Mouse (Mus musculus) ES-E14 (cell line): ENCODE data around the gene Krtap5-3. TPM values are rescaled to one million over a fixed set of nuclear protein-coding genes. Genes with fewer than 3 reads are reported as not detected.
"Not testable (repeated sequence)": the region's sequence is repeated elsewhere in the genome, so short reads cannot be mapped to it uniquely, and the experiment has no call there.

Experiments used
- DNase-seq: peaks from one replicate; pipeline ENCODE4 v3.0.0-alpha.2; 2013; ENCODE audit warnings: low read depth, low spot score
- H3K27ac ChIP-seq: 2 replicates; pipeline ENCODE4 v1.5.1; 2012; ENCODE audit warnings: low read depth, mild to moderate bottlenecking, low read length, moderate library complexity, mixed read lengths; ENCODE audit not compliant: poor library complexity, insufficient read depth, severe bottlenecking
- H3K36me3 ChIP-seq: 2 replicates; pipeline ENCODE4 v1.6.1; 2012; ENCODE audit warnings: mild to moderate bottlenecking, low read length, moderate library complexity, mixed read lengths; ENCODE audit not compliant: control insufficient read depth, poor library complexity, insufficient read depth, severe bottlenecking
- H3K4me1 ChIP-seq, 2 experiments: fragments of 150-350 bp in 1 of 2; sonication (generic) in 1 of 2; 2 replicates each; pipeline ENCODE4 v1.6.1; 2012; ENCODE audit warnings: low read length in 2 of 2, mild to moderate bottlenecking in 1 of 2, mixed read lengths in 1 of 2; ENCODE audit not compliant: control insufficient read depth in 2 of 2, insufficient read depth in 2 of 2, poor library complexity in 1 of 2
- H3K4me3 ChIP-seq, 2 experiments: fragments of 150-350 bp in 1 of 2; sonication (generic) in 1 of 2; 2 replicates each; pipeline ENCODE4 v1.5.1; 2012; ENCODE audit warnings: low read length in 2 of 2, low read depth in 1 of 2, mild to moderate bottlenecking in 1 of 2, mixed read lengths in 1 of 2; ENCODE audit not compliant: insufficient read depth in 1 of 2, poor library complexity in 1 of 2, severe bottlenecking in 1 of 2
- H3K9ac ChIP-seq: 2 replicates; pipeline ENCODE4 v1.6.1; 2012; ENCODE audit warnings: low read depth, mild to moderate bottlenecking, low read length, mixed read lengths; ENCODE audit not compliant: poor library complexity, insufficient read depth, severe bottlenecking
- H3K9me3 ChIP-seq: fragments of 150-350 bp; sonication (generic); 2 replicates; pipeline ENCODE4 v1.6.1; 2012; ENCODE audit warnings: low read depth, mild to moderate bottlenecking, low read length; ENCODE audit not compliant: control insufficient read depth, insufficient read depth
- CHD2 ChIP-seq: IDR thresholded peaks from 2 replicates; pipeline ENCODE4 v1.6.1; 2014; ENCODE audit warnings: mild to moderate bottlenecking, low read depth, low read length, inconsistent platforms
- HCFC1 ChIP-seq: IDR thresholded peaks from 2 replicates; pipeline ENCODE4 v1.6.1; 2012; ENCODE audit warnings: low read length, inconsistent platforms, borderline replicate concordance; ENCODE audit not compliant: insufficient read depth
- MAFK ChIP-seq: IDR thresholded peaks from 2 replicates; pipeline ENCODE4 v1.6.1; 2014; ENCODE audit warnings: mild to moderate bottlenecking, low read depth, low read length, inconsistent platforms; ENCODE audit not compliant: insufficient read depth
- ZC3H11A ChIP-seq: IDR thresholded peaks from 2 replicates; pipeline ENCODE4 v1.6.1; 2012; ENCODE audit warnings: low read depth, mild to moderate bottlenecking, inconsistent platforms, low read length, borderline replicate concordance
- ZNF384 ChIP-seq: IDR thresholded peaks from 2 replicates; pipeline ENCODE4 v1.6.1; 2012; ENCODE audit warnings: low read depth, low read length, inconsistent platforms
- in situ Hi-C, 2 experiments: fragments of 600-800 bp; cut with MboI; formaldehyde crosslinking; loops; one replicate each; pipeline ENCODE4 v1.15.1; 2025; ENCODE audit warnings: low sequenced_read_pairs in 2 of 2, inconsistent platforms in 1 of 2; ENCODE audit not compliant: unreplicated experiment in 2 of 2
- total RNA-seq: library from RNA; depleted of rRNA; stranded (reverse); fragments of 300-350 nt; gene quantifications from 2 replicates; pipeline ENCODE4 v1.2.3, GENCODE M21; 2012; rRNA removed

The Krtap5-3 gene
- total RNA-seq, 1 experiment = not detected

DNA sequence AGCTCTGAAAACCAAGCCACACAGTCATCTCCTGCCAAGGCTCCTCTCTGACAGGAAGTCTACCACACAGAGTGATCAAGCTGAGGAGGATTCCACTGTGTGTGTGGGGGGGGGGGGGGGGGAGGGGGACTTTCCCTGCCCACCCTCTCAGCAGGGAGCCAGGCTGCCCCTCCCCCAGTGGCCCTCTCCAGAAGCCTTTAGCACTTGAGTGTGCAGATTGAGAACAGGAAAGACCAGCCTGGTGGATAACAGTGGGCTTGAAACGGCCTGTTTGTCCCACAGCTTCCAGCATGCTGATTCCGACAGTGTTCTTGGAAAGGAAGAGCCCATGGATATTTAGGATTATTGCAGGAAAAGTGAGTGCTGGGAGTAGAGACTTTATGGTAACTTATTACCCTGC lies 23.4 kb downstream of the Krtap5-3 start:
- in situ Hi-C loops = no loop called here
- H3K9me3 ChIP-seq = peaks cover 9% of the 10 kb centered on the region
- no peak for DNase-seq
- no peak overlapping the region for H3K9ac ChIP-seq
- H3K36me3 ChIP-seq = no peaks in the 10 kb centered on the region
- no peaks in the 10 kb centered on the region for H3K4me1 ChIP-seq
- TF ChIP-seq HCFC1 (no peak), ZNF384 (no peak), MAFK (no peak), ZC3H11A (no peak)
- H3K27ac ChIP-seq = no peak overlapping the region
- no peak overlapping the region for H3K4me3 ChIP-seq

DNA sequence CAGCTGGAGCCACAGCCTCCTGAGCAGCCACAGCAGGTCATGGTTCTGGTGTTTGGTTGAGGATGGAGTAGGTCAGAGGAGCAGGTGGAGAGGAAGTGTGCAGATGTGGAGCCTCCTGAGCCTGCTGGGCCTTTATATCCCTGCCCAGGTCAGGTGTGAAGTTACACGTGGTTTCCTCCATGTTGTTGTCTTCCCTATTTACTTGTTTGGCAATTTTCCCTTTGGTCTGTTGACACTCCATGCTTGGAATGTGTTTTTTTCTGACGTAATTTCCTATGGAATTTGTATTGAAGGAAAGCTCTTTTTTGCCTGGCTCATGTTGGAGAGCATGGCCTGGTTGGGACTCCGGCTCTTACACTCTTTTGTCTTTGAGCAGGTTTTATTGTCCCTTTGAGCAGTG lies 28.7 kb downstream of the Krtap5-3 start, which contains the start of gene Krtap5-5:
Gene Krtap5-5 (minus strand): TSS at position 101 of the 400 bp plus-strand sequence.
- in situ Hi-C loops, H3K4me1 ChIP-seq: not testable (repeated sequence)

DNA sequence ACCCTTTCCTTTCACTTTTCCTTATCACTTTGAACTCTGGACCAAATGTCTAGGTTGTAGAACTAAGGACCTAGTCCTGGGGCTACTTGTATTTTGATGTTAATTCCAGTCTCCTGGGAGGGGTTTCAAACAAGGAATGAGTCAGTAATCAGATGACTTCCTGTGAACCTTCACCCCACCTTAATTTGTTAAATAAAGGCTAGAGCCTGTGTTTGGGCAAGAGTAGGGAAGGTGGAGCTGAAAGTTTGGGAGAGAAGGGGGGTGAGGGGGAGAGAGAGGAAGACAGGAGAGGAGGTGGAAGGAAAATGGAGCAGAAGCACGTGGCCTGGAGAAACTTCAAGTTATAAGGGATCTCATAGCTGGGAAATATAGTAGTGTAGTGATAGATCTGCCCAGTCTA lies 30.4 kb downstream of the Krtap5-3 start:
- in situ Hi-C loops = no loop called here
- Histone ChIP-seq H3K27ac (no peak overlapping the region; the same call in 1 of the 2 replicates), H3K36me3 (no peaks in the 10 kb centered on the region)

More for the DNA sequence above, 28.7 kb downstream of the Krtap5-3 start, which contains the start of gene Krtap5-5:
- H3K9me3 ChIP-seq, H3K36me3 ChIP-seq, H3K9ac ChIP-seq, H3K27ac ChIP-seq, H3K4me3 ChIP-seq, DNase-seq: not testable (repeated sequence)

GRCm38 (mm10) chr7:142240978-142241377 lies 39.8 kb downstream of the Krtap5-3 start, which contains the start of gene Gm40460:
Gene Gm40460, minus strand, starts transcription at chr7:142241078.
- in situ Hi-C loops = no loop called here
- no peak for TF ChIP-seq HCFC1
- TF ChIP-seq CHD2 = no peak
- no peak for TF ChIP-seq MAFK
- no peak for TF ChIP-seq ZC3H11A
- TF ChIP-seq ZNF384 = no peak
- H3K9me3 ChIP-seq = no peaks in the 10 kb centered on the region; the same call in 1 of the 2 replicates
- H3K27ac ChIP-seq = no peak within 1 kb of the TSS
- no peak within 1 kb of the TSS for H3K4me3 ChIP-seq
- no peak for DNase-seq
- H3K4me1 ChIP-seq = no peaks in the 10 kb centered on the region
- H3K36me3 ChIP-seq = no peaks in the 10 kb centered on the region
- no peak within 1 kb of the TSS for H3K9ac ChIP-seq

More for the DNA sequence above, 30.4 kb downstream of the Krtap5-3 start:
- Histone ChIP-seq H3K4me1 (peaks cover 5 to 10% of the 10 kb centered on the region in 2 experiments; a peak in 3 of 4 replicates), H3K9me3 (0 out of 2 replicates have a peak, but pooled peaks cover 2% of the 10 kb centered on the region), H3K9ac (no peak overlapping the region), H3K4me3 (no peak overlapping the region)
- DNase-seq = peak; percentile 65
- TF ChIP-seq MAFK = no peak
- no peak for TF ChIP-seq ZNF384
- TF ChIP-seq ZC3H11A = no peak
- no peak for TF ChIP-seq CHD2
- no peak for TF ChIP-seq HCFC1

DNA sequence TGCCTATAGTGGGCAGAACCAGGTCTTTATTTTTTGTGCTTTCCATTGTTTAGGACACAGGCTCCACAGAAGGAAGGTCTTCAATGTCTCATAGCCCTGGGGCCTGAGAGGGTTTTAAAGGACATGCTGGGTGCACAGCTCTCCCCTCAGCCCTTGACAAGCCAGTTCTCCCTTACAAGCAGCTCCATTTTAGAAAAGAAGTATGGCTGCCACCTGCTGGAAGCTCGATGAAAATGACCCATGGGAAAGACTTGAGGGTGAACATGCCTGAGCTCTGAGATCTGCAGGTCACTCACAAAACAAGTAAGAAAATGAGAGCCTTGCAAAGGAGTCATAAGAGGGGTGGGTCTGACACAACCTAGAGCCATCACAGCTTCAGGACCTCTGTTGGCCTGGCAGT lies 48.7 kb downstream of the Krtap5-3 start:
- in situ Hi-C loops = loop anchor here in 1 of 2 experiments (10.0 kb wide), 1 partner anchor 105 kb away; the partner anchor contains the start of gene Gm45337

More for the DNA sequence above, 48.7 kb downstream of the Krtap5-3 start:
- H3K27ac ChIP-seq = no peak overlapping the region
- peak; percentile 47 for DNase-seq
- no peak overlapping the region for H3K4me3 ChIP-seq
- TF ChIP-seq ZC3H11A = peak; percentile 70; the same call in 1 of the 2 replicates
- no peak for TF ChIP-seq CHD2
- TF ChIP-seq ZNF384 = no peak
- TF ChIP-seq HCFC1 = no peak
- no peaks in the 10 kb centered on the region for H3K4me1 ChIP-seq
- no peaks in the 10 kb centered on the region for H3K9me3 ChIP-seq
- no peak overlapping the region for H3K9ac ChIP-seq
- H3K36me3 ChIP-seq = no peaks in the 10 kb centered on the region

Other genes starting within 250 kb of the Krtap5-3 start
- 30.7 and 31.8 TPM in 2 replicates for gene Mob2, start 140.3 kb upstream of the Krtap5-3 start, total RNA-seq
- gene Dusp8, start 105.5 kb upstream of the Krtap5-3 start, total RNA-seq = 0.69 and 1.2 TPM in 2 replicates
- gene Gm45618, start 80.6 kb upstream of the Krtap5-3 start, total RNA-seq = not detected in 2 replicates
- not detected in 2 replicates for gene Gm39115, start 65.3 kb upstream of the Krtap5-3 start, total RNA-seq
- not detected in 2 replicates for gene Gm45337, start 56.8 kb upstream of the Krtap5-3 start, total RNA-seq
- not detected in 2 replicates for gene Gm29735, start 44.3 kb upstream of the Krtap5-3 start, total RNA-seq
- gene Gm4553, start 35.6 kb upstream of the Krtap5-3 start, total RNA-seq = not detected in 2 replicates
- gene Krtap5-2, start 25.4 kb upstream of the Krtap5-3 start, total RNA-seq = not detected in 2 replicates
- gene Gm10153, start 11.0 kb upstream of the Krtap5-3 start, total RNA-seq = not detected in 2 replicates
- not detected in 2 replicates for gene Gm7579, start 10.5 kb downstream of the Krtap5-3 start, total RNA-seq
- not detected in 2 replicates for gene Krtap5-5, start 28.6 kb downstream of the Krtap5-3 start, total RNA-seq
- not detected in 2 replicates for gene Gm40460, start 39.7 kb downstream of the Krtap5-3 start, total RNA-seq
- not detected in 2 replicates for gene Gm2431, start 57.0 kb downstream of the Krtap5-3 start, total RNA-seq
- gene Gm4559, start 73.0 kb downstream of the Krtap5-3 start, total RNA-seq = not detected in 2 replicates
- gene Krtap5-1, start 95.8 kb downstream of the Krtap5-3 start, total RNA-seq = not detected in 2 replicates
- not detected in 2 replicates for gene Krtap5-4, start 102.2 kb downstream of the Krtap5-3 start, total RNA-seq
- gene Ifitm10, start 172.4 kb downstream of the Krtap5-3 start, total RNA-seq = 0.53 and 0.71 TPM in 2 replicates
- 6.6 and 17.8 TPM in 2 replicates for gene Gm49369, start 181.3 kb downstream of the Krtap5-3 start, total RNA-seq
- 535 and 745 TPM in 2 replicates for gene Ctsd, start 186.7 kb downstream of the Krtap5-3 start, total RNA-seq
- gene Syt8, start 233.5 kb downstream of the Krtap5-3 start, total RNA-seq = 0.42 and 0.94 TPM in 2 replicates
- 1.6 and 3.7 TPM in 2 replicates for gene Tnni2, start 240.4 kb downstream of the Krtap5-3 start, total RNA-seq